Mouse (Mus musculus) thymus, adult 18-20 months (tissue): ENCODE results near the gene Rae1.

ENCODE experiments used
- DNase-seq, 2 experiments: peaks; one replicate each; pipeline ENCODE4 v3.0.0; 2022; ENCODE audit warnings: mixed read lengths in 2 of 2

The Rae1 gene

GRCm38 (mm10) chr2:173049231-173049630, 49.3 kb downstream of the Rae1 start:
- no peak for DNase-seq

GRCm38 (mm10) chr2:173049817-173050216, 49.9 kb downstream of the Rae1 start:
- no peak for DNase-seq

- DNase-seq, result peak in 1 of 2 experiments; percentile 7
Observed at GRCm38 (mm10) chr2:173050604-173051382, 50.9 kb downstream of the Rae1 start.

- no peak for DNase-seq
Observed at GRCm38 (mm10) chr2:173052881-173053280, 53.0 kb downstream of the Rae1 start.

- peak in 1 of 2 experiments; percentile 70 for DNase-seq
Observed at GRCm38 (mm10) chr2:173053846-173054245, 53.9 kb downstream of the Rae1 start.

- DNase-seq, result no peak
Observed at GRCm38 (mm10) chr2:173056303-173056881, 56.5 kb downstream of the Rae1 start.

- DNase-seq, result no peak
Observed at GRCm38 (mm10) chr2:173056882-173057315, 57.0 kb downstream of the Rae1 start.

- no peak for DNase-seq
Observed at GRCm38 (mm10) chr2:173057623-173058022, 57.7 kb downstream of the Rae1 start.

GRCm38 (mm10) chr2:173058263-173058662, 58.3 kb downstream of the Rae1 start:
- DNase-seq, result no peak

- DNase-seq, result no peak
Observed at GRCm38 (mm10) chr2:173060450-173060849, 60.5 kb downstream of the Rae1 start.

- no peak for DNase-seq
Observed at GRCm38 (mm10) chr2:173061443-173062351, 61.8 kb downstream of the Rae1 start.

- no peak for DNase-seq
Observed at GRCm38 (mm10) chr2:173063219-173063618, 63.3 kb downstream of the Rae1 start.

- DNase-seq, result no peak
Observed at GRCm38 (mm10) chr2:173064864-173065263, 64.9 kb downstream of the Rae1 start.
